ENCODE assay signal across 27 mouse cellular contexts in genomic region chr19:20241266-20241665, GRCm38 (mm10).
DNase-seq lines count a peak whose midpoint lies in the region; ATAC-seq and TF ChIP-seq lines count a peak whose summit lies in the region.
"Had no signal": no experiment of that assay in that cellular context is flagged by ENCODE, and none has a peak within 500 bp of the region (broad histone marks: within the 10 kb centered on the region; RNA-seq: fewer than 3 reads in every experiment).

No protein-coding gene starts in this region.

- no peak for TF ChIP-seq CTCF in brain, embryonic 14.5 days (IDR thresholded peaks at IDR 0.05; ENCODE audit: borderline replicate concordance, extremely low read depth, insufficient read depth, insufficient read length)

- no peak overlapping the region for H3K4me3 ChIP-seq in forebrain, embryonic 13.5 days
- H3K4me3 ChIP-seq in forebrain, embryonic 12.5 days (replicated peaks), result no peak overlapping the region
- H3K4me3 ChIP-seq: embryonic facial prominence, embryonic 10.5 days; embryonic facial prominence, embryonic 13.5 days; erythroblast, embryonic 14.5 days; gastrocnemius, adult 2 months; heart, embryonic 12.5 days; heart, embryonic 15.5 days; hindbrain, embryonic 10.5 days; hindbrain, embryonic 13.5 days; intestine, embryonic 15.5 days had no signal

- no peak for TF ChIP-seq POLR2A in brain, embryonic 14.5 days (IDR thresholded peaks at IDR 0.05; ENCODE audit: borderline replicate concordance, extremely low read depth, insufficient read depth, insufficient read length, poor library complexity, severe bottlenecking)

- DNase-seq in brain, embryonic 14.5 days (ENCODE audit: low read depth), result peak; percentile 62
- DNase-seq in retina, embryonic 14.5 days (ENCODE audit: low spot score), result peak; percentile 6
- DNase-seq in right cerebral cortex, postnatal 10 days (ENCODE audit: low spot score in 2 of 2), result no peak
- DNase-seq in gastrocnemius, postnatal 14 days, result no peak
- DNase-seq: adrenal gland, adult 8-10 months; adrenal gland, postnatal 25 days; cerebellum, adult 18-20 months; cerebellum, adult 9-10 months; cerebellum, postnatal 14 days; gastrocnemius, adult 2 months; gastrocnemius, postnatal 25 days; heart, adult 18-20 months; heart, postnatal 10 days; heart, postnatal 36 days; kidney, adult 11 months had no signal

- intact Hi-C loops in gastrocnemius, postnatal 14 days (cut with DNase I; ENCODE audit: low total_unique reads), result no loop called here

- H3K9me3 ChIP-seq in forebrain, embryonic 13.5 days (replicated peaks), result no peaks in the 10 kb centered on the region
- H3K9me3 ChIP-seq in forebrain, embryonic 12.5 days, result no peaks in the 10 kb centered on the region
- H3K9me3 ChIP-seq: embryonic facial prominence, embryonic 10.5 days; embryonic facial prominence, embryonic 13.5 days; heart, embryonic 12.5 days; heart, embryonic 15.5 days; hindbrain, embryonic 10.5 days; hindbrain, embryonic 13.5 days; intestine, embryonic 15.5 days had no signal

- 70% methylated on average over 6 of the region's 6 CpGs for WGBS in forebrain, embryonic 13.5 days
- 70% methylated on average over 6 of the region's 6 CpGs for WGBS in forebrain, embryonic 12.5 days

- H3K36me3 ChIP-seq in forebrain, embryonic 13.5 days (ENCODE audit: poor library complexity, severe bottlenecking), result no peaks in the 10 kb centered on the region
- no peaks in the 10 kb centered on the region for H3K36me3 ChIP-seq in forebrain, embryonic 12.5 days (replicated peaks)
- H3K36me3 ChIP-seq: embryonic facial prominence, embryonic 10.5 days; embryonic facial prominence, embryonic 13.5 days; heart, embryonic 12.5 days; heart, embryonic 15.5 days; hindbrain, embryonic 10.5 days; hindbrain, embryonic 13.5 days; intestine, embryonic 15.5 days had no signal

- no peak overlapping the region for H3K9ac ChIP-seq in forebrain, embryonic 13.5 days
- H3K9ac ChIP-seq in forebrain, embryonic 12.5 days, result no peak overlapping the region
- H3K9ac ChIP-seq: embryonic facial prominence, embryonic 13.5 days; heart, embryonic 12.5 days; heart, embryonic 15.5 days; hindbrain, embryonic 13.5 days; intestine, embryonic 15.5 days had no signal

- peaks cover 3% of the 10 kb centered on the region; the same call in 1 of the 2 replicates for H3K4me1 ChIP-seq in forebrain, embryonic 13.5 days
- no peaks in the 10 kb centered on the region for H3K4me1 ChIP-seq in forebrain, embryonic 12.5 days
- H3K4me1 ChIP-seq: embryonic facial prominence, embryonic 10.5 days; embryonic facial prominence, embryonic 13.5 days; heart, embryonic 15.5 days; hindbrain, embryonic 10.5 days; intestine, embryonic 15.5 days had no signal

- no peak overlapping the region for H3K27ac ChIP-seq in forebrain, embryonic 13.5 days
- H3K27ac ChIP-seq in forebrain, embryonic 12.5 days, result no peak overlapping the region
- H3K27ac ChIP-seq: embryonic facial prominence, embryonic 10.5 days; embryonic facial prominence, embryonic 13.5 days; gastrocnemius, adult 2 months; heart, embryonic 15.5 days; hindbrain, embryonic 10.5 days; hindbrain, embryonic 13.5 days; intestine, embryonic 15.5 days had no signal

- 0 out of 2 replicates have a peak, but pooled peaks have one; percentile 50 for ATAC-seq in forebrain, embryonic 13.5 days
- ATAC-seq in forebrain, embryonic 12.5 days (ENCODE audit: low FRiP score), result no peak
- ATAC-seq: activated CD4-positive, CD25-positive, alpha-beta regulatory T cell, adult 4 months; hindbrain, embryonic 16.5 days; intestine, embryonic 15.5 days had no signal

- H3K27me3 ChIP-seq in forebrain, embryonic 13.5 days, result no peaks in the 10 kb centered on the region
- no peaks in the 10 kb centered on the region for H3K27me3 ChIP-seq in forebrain, embryonic 12.5 days
- H3K27me3 ChIP-seq: embryonic facial prominence, embryonic 13.5 days; heart, embryonic 12.5 days; heart, embryonic 15.5 days; hindbrain, embryonic 13.5 days; intestine, embryonic 15.5 days had no signal

- no peak overlapping the region for H3K4me2 ChIP-seq in forebrain, embryonic 13.5 days
- H3K4me2 ChIP-seq in forebrain, embryonic 12.5 days, result no peak overlapping the region
- H3K4me2 ChIP-seq: embryonic facial prominence, embryonic 13.5 days; heart, embryonic 12.5 days; heart, embryonic 15.5 days; hindbrain, embryonic 13.5 days; intestine, embryonic 15.5 days had no signal

Comparison
In these comparisons a context has a peak if more than half of its experiments do, and no peak if none do; other contexts are left out.
1. DNase-seq: peak in brain, embryonic 14.5 days (single experiment) and retina, embryonic 14.5 days (single experiment); none in right cerebral cortex, postnatal 10 days (0 of 2) and gastrocnemius, postnatal 14 days (single experiment).